Mouse (Mus musculus): Measurements from ENCODE around the gene Atp1b2.

DNA sequence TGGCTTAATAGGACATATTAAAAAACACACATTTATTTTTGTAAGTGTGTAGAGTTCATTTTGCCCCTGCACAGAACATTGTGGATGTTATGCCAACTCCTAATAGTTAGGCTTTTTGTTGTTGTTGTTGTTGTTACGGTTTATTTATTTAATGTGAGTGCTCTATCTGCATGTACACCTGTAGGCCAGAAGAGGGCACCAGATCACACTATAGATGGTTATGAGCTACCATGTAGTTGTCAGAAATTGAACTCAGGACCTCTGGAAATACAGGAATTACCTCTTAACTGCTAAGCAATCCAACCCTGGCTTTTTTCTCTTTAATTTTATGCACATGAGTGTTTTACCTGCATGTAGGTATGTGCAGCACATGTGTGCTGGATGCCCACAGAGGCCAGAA, 24.1 kb upstream of the Atp1b2 start:
- TF ChIP-seq CTCF (IDR thresholded peaks at IDR 0.05): peak; percentile 82
- TF ChIP-seq POLR2A (IDR thresholded peaks at IDR 0.05; ENCODE audit: insufficient read depth, low read depth, low read length): no peak

Measured in heart, adult 2 months (tissue).